Mouse (Mus musculus): ENCODE results near the gene Smim4.

Smim4 gene

GRCm38 (mm10) chr14:31138897-31139429, 10.2 kb upstream of the Smim4 start:
- DNase-seq (ENCODE audit: low spot score in 2 of 2) = no peak

- no peak for DNase-seq (ENCODE audit: low spot score in 2 of 2)
Measured at GRCm38 (mm10) chr14:31138219-31138896, 9.6 kb upstream of the Smim4 start.

DNA sequence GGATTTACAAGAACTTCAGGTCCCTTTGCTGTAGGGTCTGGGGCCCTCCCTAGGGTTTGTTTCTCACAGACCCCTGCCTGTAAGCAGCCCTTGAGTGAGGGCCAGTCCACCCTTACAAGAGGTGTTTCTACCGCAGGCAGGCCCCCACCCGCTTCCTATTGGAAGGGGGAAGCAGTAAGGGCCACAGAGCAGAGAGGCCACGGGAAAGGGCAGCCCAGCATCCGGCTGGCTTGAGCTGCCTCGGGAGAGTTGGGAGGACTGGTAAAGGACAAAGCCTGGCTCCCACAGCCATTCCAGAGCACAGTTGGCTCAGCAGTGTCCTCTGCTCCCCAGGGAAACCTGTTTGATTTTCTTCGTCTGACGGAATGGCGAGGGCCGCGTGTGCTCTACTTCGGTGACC, 9.0 kb upstream of the Smim4 start:
- no peak for DNase-seq (ENCODE audit: low spot score in 2 of 2)

DNA sequence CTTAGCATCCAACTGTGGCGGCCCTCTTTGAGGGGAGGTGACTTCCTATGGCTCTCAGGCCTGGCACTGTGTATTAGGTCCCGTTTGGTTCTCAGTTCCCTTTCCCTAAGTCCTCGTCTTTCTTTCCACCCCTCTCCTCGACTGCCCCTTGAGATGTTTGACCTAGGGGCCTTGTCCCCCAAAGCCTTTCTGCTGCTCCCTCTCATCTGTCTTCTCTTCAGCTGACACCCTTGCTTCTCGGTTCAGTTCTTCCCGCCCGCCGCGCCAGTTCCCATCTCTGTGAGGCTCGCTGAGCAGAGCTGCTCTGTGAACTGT, 8.5 kb upstream of the Smim4 start:
- no peak for DNase-seq (ENCODE audit: low spot score in 2 of 2)

DNA sequence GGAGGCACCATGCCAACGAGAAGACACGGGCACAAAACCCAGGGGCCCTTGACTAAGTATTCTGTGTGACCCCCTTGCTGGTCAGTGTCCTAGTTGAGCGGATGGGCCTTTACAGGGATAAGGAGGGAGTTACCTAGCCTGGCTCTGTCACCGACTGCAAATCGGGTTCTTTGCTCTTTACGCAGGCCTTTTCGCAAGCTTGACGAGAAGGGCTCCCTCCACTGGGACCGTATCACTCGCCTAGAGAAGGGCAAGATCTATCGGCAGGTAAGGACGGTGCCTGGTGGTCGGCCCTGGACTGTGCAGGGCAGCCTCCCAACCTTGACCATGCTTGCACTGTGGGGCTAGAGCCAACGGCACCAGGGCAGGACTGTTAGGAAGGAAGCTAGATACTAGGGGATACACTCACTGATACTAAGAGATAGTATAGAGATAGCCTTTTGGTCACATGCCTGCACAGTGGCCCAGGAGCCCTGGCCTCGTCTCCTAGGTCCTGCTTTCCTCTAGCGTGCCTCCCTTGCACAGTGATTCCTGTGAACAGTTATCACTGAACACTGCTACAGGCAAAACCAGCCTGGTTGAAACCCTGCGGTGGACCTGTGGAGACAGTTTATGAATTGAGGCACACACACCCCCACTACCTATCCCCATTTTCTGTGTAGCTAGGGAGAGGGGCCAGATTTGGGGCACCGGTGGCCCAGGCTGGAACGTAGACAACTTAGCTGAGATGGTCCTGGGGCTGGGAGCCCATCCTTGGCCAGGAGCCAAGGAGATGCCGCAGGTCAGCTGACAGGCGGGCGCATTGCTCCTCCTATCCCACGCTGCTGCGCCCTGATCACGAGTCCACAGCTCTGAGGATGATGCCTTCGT, 7.9 kb upstream of the Smim4 start:
- DNase-seq (ENCODE audit: low spot score in 2 of 2) = no peak

- DNase-seq (ENCODE audit: low spot score in 2 of 2) = no peak
Measured at GRCm38 (mm10) chr14:31135495-31136410, 7.0 kb upstream of the Smim4 start.

GRCm38 (mm10) chr14:31134015-31135000, 5.6 kb upstream of the Smim4 start:
- no peak for DNase-seq (ENCODE audit: low spot score in 2 of 2)

- no peak for DNase-seq (ENCODE audit: low spot score in 2 of 2)
Measured at GRCm38 (mm10) chr14:31133023-31133665, 4.4 kb upstream of the Smim4 start.

GRCm38 (mm10) chr14:31132491-31132975, 3.8 kb upstream of the Smim4 start:
- no peak for DNase-seq (ENCODE audit: low spot score in 2 of 2)

DNA sequence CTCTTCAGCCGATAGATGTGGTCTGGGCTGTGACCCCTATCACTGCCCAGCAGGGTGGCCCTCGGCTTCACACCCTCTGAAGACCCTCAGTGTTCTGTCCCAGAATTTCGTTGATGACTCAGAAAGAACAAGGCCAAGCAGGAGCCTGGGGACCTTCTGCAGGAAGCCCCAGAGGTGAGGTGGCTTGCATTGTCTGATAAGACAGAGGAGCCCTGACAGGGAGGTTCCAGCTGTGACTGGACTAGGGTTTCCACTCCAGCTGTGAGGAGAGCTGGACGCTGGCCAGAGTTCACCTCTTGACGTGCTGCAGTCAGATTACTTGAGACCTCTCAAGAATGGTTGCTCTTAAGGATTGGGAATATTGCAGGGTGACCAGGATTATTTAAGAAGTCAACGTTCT, 3.3 kb upstream of the Smim4 start:
- no peak for DNase-seq (ENCODE audit: low spot score in 2 of 2)

GRCm38 (mm10) chr14:31131272-31131821, 2.6 kb upstream of the Smim4 start:
- no peak for DNase-seq (ENCODE audit: low spot score in 2 of 2)

DNA sequence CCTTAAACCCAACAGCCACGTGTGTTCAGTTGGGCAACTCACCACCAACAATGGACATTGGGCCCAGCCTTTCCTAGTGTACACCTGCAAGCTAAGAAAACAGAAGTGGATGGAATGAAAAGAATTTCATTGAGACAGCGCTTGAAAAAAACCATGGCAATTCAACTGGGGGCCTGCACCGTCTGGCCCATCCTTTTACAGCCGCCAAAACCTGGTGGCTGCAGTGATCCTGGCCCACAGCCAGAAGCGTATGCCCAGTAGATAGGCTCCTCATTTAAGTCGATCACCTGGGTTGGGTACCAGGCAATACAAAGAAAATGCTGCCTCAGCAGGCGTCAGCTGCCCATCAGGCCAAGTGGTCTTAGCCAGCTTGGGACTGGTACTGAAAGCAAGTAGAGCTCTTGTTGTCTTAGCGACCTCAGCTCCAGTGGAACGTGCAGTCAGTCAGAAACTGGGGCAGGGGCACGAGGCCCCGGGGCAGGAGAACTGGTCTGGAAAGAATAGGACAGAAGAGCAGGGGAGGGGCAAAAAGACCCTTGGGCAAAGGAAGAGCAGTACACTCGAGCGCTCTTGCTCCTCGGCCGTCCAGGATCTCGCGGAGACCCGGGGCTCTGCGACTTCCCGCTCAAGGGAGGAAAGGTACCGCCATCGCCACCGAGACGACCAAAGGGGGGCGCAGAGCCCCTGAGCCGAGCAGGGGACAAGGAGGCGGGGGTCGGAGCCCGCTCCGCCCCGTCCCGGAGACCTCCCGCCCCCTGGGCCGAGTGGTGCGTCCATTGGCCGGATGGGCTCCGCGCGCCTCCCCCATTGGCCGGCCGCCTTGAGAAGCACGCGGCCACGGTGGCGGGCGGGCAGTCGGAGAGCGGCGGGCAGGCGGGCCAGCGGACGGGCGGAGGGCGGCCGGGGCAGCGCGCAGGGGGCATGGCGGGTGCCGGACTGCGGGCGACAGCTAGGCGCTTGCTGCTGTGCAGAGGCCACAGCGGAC, 1.8 kb upstream of the Smim4 start, which contains the start of gene Nt5dc2:
Nt5dc2 (plus strand) TSS at position 818 of the 985 bp plus-strand sequence.
- peak in 1 of 2 experiments; percentile 39 for DNase-seq (ENCODE audit: low spot score in 2 of 2)

DNA sequence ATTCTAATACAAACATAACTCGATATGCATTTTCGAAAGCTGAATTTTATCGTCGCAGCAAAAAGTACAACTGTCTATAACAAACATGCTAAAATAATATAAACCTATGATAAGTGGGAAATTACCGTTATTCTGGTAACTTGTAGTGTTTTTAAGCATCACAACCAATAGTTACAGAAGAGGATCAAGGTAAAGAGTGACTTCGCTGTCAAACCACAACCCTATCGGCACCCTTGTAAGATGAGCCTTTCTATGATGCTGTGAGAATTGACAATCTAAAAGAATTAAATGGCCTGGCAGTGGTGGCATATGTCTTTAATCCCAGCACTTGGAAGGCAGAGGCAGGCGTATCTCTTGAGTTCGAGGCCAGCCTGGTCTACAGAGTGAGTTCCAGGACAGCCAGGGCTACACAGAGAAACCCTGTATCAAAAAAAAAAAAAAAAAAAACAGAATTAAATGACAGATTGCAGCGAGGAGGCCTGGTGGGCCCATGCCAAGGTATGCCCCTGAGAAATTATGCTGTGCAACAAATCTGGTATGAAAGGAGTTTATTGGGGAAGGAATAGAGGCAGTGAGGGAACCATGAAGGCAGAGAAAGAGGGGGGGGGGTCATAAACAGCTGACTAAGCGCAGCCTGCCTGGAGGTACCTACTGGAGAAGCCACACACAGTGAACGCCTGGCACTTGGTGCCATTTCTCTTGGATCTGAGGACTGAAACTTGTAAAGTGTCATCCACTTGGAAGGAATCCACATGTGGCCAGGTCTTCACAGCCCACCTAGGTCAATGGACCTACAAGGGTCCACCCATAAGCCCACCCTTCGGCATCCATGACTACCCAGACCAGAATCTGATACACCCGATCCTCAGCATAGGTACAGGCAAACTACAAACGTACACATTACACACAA, 825 bp upstream of the Smim4 start:
- DNase-seq (ENCODE audit: low spot score in 2 of 2) = no peak

- no peak for DNase-seq (ENCODE audit: low spot score in 2 of 2)
Measured at GRCm38 (mm10) chr14:31128101-31128825, 493 bp downstream of the Smim4 start.

GRCm38 (mm10) chr14:31126826-31127225, 1.9 kb downstream of the Smim4 start:
- no peak for DNase-seq (ENCODE audit: low spot score in 2 of 2)
